Mouse (Mus musculus): ENCODE measurements around the gene Dph1.

Gene Dph1

GRCm38 (mm10) chr11:75173095-75173798 is 17.8 kb downstream of the Dph1 start:
- Histone ChIP-seq H3K27me3 (ENCODE audit: control insufficient read depth, insufficient read depth, low read length, poor library complexity, severe bottlenecking) (no peaks in the 10 kb centered on the region), H3K36me3 (ENCODE audit: control insufficient read depth, insufficient read depth, low read length, poor library complexity, severe bottlenecking) (no peaks in the 10 kb centered on the region)
- peak; percentile 96 for DNase-seq (ENCODE audit: low read depth, low spot score)

GRCm38 (mm10) chr11:75172151-75173094 is 18.6 kb downstream of the Dph1 start:
- peak; percentile 63 for DNase-seq (ENCODE audit: low read depth, low spot score)
- Histone ChIP-seq H3K36me3 (ENCODE audit: control insufficient read depth, insufficient read depth, low read length, poor library complexity, severe bottlenecking) (no peaks in the 10 kb centered on the region), H3K27me3 (ENCODE audit: control insufficient read depth, insufficient read depth, low read length, poor library complexity, severe bottlenecking) (no peaks in the 10 kb centered on the region)

- peak; percentile 36 for DNase-seq (ENCODE audit: low read depth, low spot score)
- no peaks in the 10 kb centered on the region for H3K27me3 ChIP-seq (ENCODE audit: control insufficient read depth, insufficient read depth, low read length, poor library complexity, severe bottlenecking)
- no peaks in the 10 kb centered on the region for H3K36me3 ChIP-seq (ENCODE audit: control insufficient read depth, insufficient read depth, low read length, poor library complexity, severe bottlenecking)
Observed at GRCm38 (mm10) chr11:75171186-75171865, 19.7 kb downstream of the Dph1 start.

- H3K27me3 ChIP-seq (ENCODE audit: control insufficient read depth, insufficient read depth, low read length, poor library complexity, severe bottlenecking) = 0 out of 2 replicates have a peak, but pooled peaks cover 3% of the 10 kb centered on the region
- H3K36me3 ChIP-seq (ENCODE audit: control insufficient read depth, insufficient read depth, low read length, poor library complexity, severe bottlenecking) = no peaks in the 10 kb centered on the region
- peak; percentile 94 for DNase-seq (ENCODE audit: low read depth, low spot score)
Observed at GRCm38 (mm10) chr11:75170136-75170751, 20.8 kb downstream of the Dph1 start.

GRCm38 (mm10) chr11:75169405-75170080 is 21.5 kb downstream of the Dph1 start, which contains the start of gene Hic1:
TSS of gene Hic1 (minus strand) at chr11:75169519.
- no peak for DNase-seq (ENCODE audit: low read depth, low spot score)
- Histone ChIP-seq H3K27me3 (ENCODE audit: control insufficient read depth, insufficient read depth, low read length, poor library complexity, severe bottlenecking) (0 out of 2 replicates have a peak, but pooled peaks cover 3% of the 10 kb centered on the region), H3K36me3 (ENCODE audit: control insufficient read depth, insufficient read depth, low read length, poor library complexity, severe bottlenecking) (no peaks in the 10 kb centered on the region)

GRCm38 (mm10) chr11:75168590-75169361 is 22.3 kb downstream of the Dph1 start:
- H3K36me3 ChIP-seq (ENCODE audit: control insufficient read depth, insufficient read depth, low read length, poor library complexity, severe bottlenecking) = no peaks in the 10 kb centered on the region
- DNase-seq (ENCODE audit: low read depth, low spot score) = peak; percentile 90
- H3K27me3 ChIP-seq (ENCODE audit: control insufficient read depth, insufficient read depth, low read length, poor library complexity, severe bottlenecking) = 0 out of 2 replicates have a peak, but pooled peaks cover 3% of the 10 kb centered on the region

GRCm38 (mm10) chr11:75167643-75168589 is 23.1 kb downstream of the Dph1 start:
- Histone ChIP-seq H3K36me3 (ENCODE audit: control insufficient read depth, insufficient read depth, low read length, poor library complexity, severe bottlenecking) (peaks cover 3% of the 10 kb centered on the region; the same call in 1 of the 2 replicates), H3K27me3 (ENCODE audit: control insufficient read depth, insufficient read depth, low read length, poor library complexity, severe bottlenecking) (0 out of 2 replicates have a peak, but pooled peaks cover 3% of the 10 kb centered on the region)
- peak; percentile 58 for DNase-seq (ENCODE audit: low read depth, low spot score)

GRCm38 (mm10) chr11:75166861-75167642 is 24.0 kb downstream of the Dph1 start:
- DNase-seq (ENCODE audit: low read depth, low spot score) = peak; percentile 66
- H3K36me3 ChIP-seq (ENCODE audit: control insufficient read depth, insufficient read depth, low read length, poor library complexity, severe bottlenecking) = peaks cover 4% of the 10 kb centered on the region; the same call in 1 of the 2 replicates
- 0 out of 2 replicates have a peak, but pooled peaks cover 3% of the 10 kb centered on the region for H3K27me3 ChIP-seq (ENCODE audit: control insufficient read depth, insufficient read depth, low read length, poor library complexity, severe bottlenecking)

GRCm38 (mm10) chr11:75166193-75166842 is 24.7 kb downstream of the Dph1 start:
- Histone ChIP-seq H3K36me3 (ENCODE audit: control insufficient read depth, insufficient read depth, low read length, poor library complexity, severe bottlenecking) (peaks cover 4% of the 10 kb centered on the region; the same call in 1 of the 2 replicates), H3K27me3 (ENCODE audit: control insufficient read depth, insufficient read depth, low read length, poor library complexity, severe bottlenecking) (0 out of 2 replicates have a peak, but pooled peaks cover 3% of the 10 kb centered on the region)
- no peak for DNase-seq (ENCODE audit: low read depth, low spot score)

- DNase-seq (ENCODE audit: low read depth, low spot score) = peak; percentile 88
- Histone ChIP-seq H3K36me3 (ENCODE audit: control insufficient read depth, insufficient read depth, low read length, poor library complexity, severe bottlenecking) (peaks cover 4% of the 10 kb centered on the region; the same call in 1 of the 2 replicates), H3K27me3 (ENCODE audit: control insufficient read depth, insufficient read depth, low read length, poor library complexity, severe bottlenecking) (0 out of 2 replicates have a peak, but pooled peaks cover 3% of the 10 kb centered on the region)
Observed at GRCm38 (mm10) chr11:75165441-75166192, 25.4 kb downstream of the Dph1 start.

- 0 out of 2 replicates have a peak, but pooled peaks cover 3% of the 10 kb centered on the region for H3K27me3 ChIP-seq (ENCODE audit: control insufficient read depth, insufficient read depth, low read length, poor library complexity, severe bottlenecking)
- peak; percentile 48 for DNase-seq (ENCODE audit: low read depth, low spot score)
- peaks cover 4% of the 10 kb centered on the region; the same call in 1 of the 2 replicates for H3K36me3 ChIP-seq (ENCODE audit: control insufficient read depth, insufficient read depth, low read length, poor library complexity, severe bottlenecking)
Observed at GRCm38 (mm10) chr11:75164750-75165149, 26.3 kb downstream of the Dph1 start.

Measured in splenic B cell, adult 2 months (primary cell).